In genomic region chr5:136953440-136953951, GRCm38 (mm10) we compare ENCODE assay signal across 8 mouse cellular contexts. TPM values are rescaled to one million over a fixed set of nuclear protein-coding genes. Genes with fewer than 3 reads are reported as not detected.
DNase-seq lines count a peak whose midpoint lies in the region; ATAC-seq and TF ChIP-seq lines count a peak whose summit lies in the region.

No protein-coding gene starts in this region.

- H3K27me3 ChIP-seq in intestine, postnatal 0 days (replicated peaks; ENCODE audit: control insufficient read depth, insufficient read depth, low read length) = no peaks in the 10 kb centered on the region
- no peaks in the 10 kb centered on the region for H3K27me3 ChIP-seq in liver, embryonic 13.5 days

- peak overlapping the region; percentile 75 for H3K4me3 ChIP-seq in intestine, postnatal 0 days (ENCODE audit: low read depth, low read length)
- H3K4me3 ChIP-seq in liver, embryonic 13.5 days (replicated peaks) = peak overlapping the region; percentile 78

- under 1% methylated on average over 12 of the region's 12 CpGs for WGBS in intestine, postnatal 0 days
- 2% methylated on average over 12 of the region's 12 CpGs for WGBS in liver, embryonic 13.5 days (ENCODE audit: insufficient replicate concordance)

- ATAC-seq in intestine, postnatal 0 days = peak; percentile 15
- no peak for ATAC-seq in liver, embryonic 13.5 days (ENCODE audit: low read depth)

- H3K36me3 ChIP-seq in intestine, postnatal 0 days (ENCODE audit: control insufficient read depth, insufficient read depth) = no peaks in the 10 kb centered on the region
- peaks cover 3% of the 10 kb centered on the region; the same call in 1 of the 2 replicates for H3K36me3 ChIP-seq in liver, embryonic 13.5 days

- peak; percentile 46 to 51 for DNase-seq in left cerebral cortex, postnatal 14 days (ENCODE audit: low spot score in 2 of 2)
- DNase-seq in left cerebral cortex, adult 11 months (ENCODE audit: low spot score) = no peak
- peak; percentile 42 for DNase-seq in brain, embryonic 14.5 days (ENCODE audit: low read depth)
- peak; percentile 46 for DNase-seq in gastrocnemius, postnatal 25 days
- no peak for DNase-seq in liver, embryonic 13.5 days
- peak; percentile 19 for DNase-seq in naive thymus-derived CD4-positive, alpha-beta T cell, adult 2 months (ENCODE audit: low read depth)
- no peak for DNase-seq in natural killer cell, adult 2 months (ENCODE audit: low spot score in 2 of 2)

- H3K4me2 ChIP-seq in intestine, postnatal 0 days (replicated peaks; ENCODE audit: low read depth) = peak overlapping the region; percentile 68
- H3K4me2 ChIP-seq in liver, embryonic 13.5 days = peak overlapping the region; percentile 81

- H3K4me1 ChIP-seq in intestine, postnatal 0 days (replicated peaks; ENCODE audit: control insufficient read depth, insufficient read depth, low read length) = 0 out of 2 replicates have a peak, but pooled peaks cover 5% of the 10 kb centered on the region
- H3K4me1 ChIP-seq in liver, embryonic 13.5 days (replicated peaks) = peaks cover 35% of the 10 kb centered on the region

- intact Hi-C loops in left cerebral cortex, postnatal 14 days (cut with DNase I) = no loop called here

- no peak for TF ChIP-seq CTCF in brain, embryonic 14.5 days (IDR thresholded peaks at IDR 0.05; ENCODE audit: borderline replicate concordance, extremely low read depth, insufficient read depth, insufficient read length)
- no peak for TF ChIP-seq CTCF in intestine, postnatal 0 days (IDR thresholded peaks at IDR 0.05; ENCODE audit: low read depth)

- H3K9ac ChIP-seq in intestine, postnatal 0 days (ENCODE audit: low read depth, low read length) = peak overlapping the region; percentile 70
- peak overlapping the region; percentile 74 for H3K9ac ChIP-seq in liver, embryonic 13.5 days

- H3K27ac ChIP-seq in intestine, postnatal 0 days (ENCODE audit: low read depth, low read length) = peak overlapping the region; percentile 66; the same call in 1 of the 2 replicates
- H3K27ac ChIP-seq in liver, embryonic 13.5 days = peak overlapping the region; percentile 58

- no peaks in the 10 kb centered on the region for H3K9me3 ChIP-seq in intestine, postnatal 0 days (ENCODE audit: control insufficient read depth)
- H3K9me3 ChIP-seq in liver, embryonic 13.5 days (replicated peaks) = no peaks in the 10 kb centered on the region

- no peak for TF ChIP-seq POLR2A in brain, embryonic 14.5 days (IDR thresholded peaks at IDR 0.05; ENCODE audit: borderline replicate concordance, extremely low read depth, insufficient read depth, insufficient read length, poor library complexity, severe bottlenecking)

RNA-seq across cellular contexts. Expression of gene Fis1, which starts 0.4 kb away (rescaled TPM):
- 100 to 1,000 TPM; 233 to 242 TPM for total RNA-seq in left cerebral cortex, postnatal 14 days (2021)
- polyA plus RNA-seq in brain, embryonic 14.5 days (2012; rRNA removed) = 316 and 348 TPM in 2 replicates
- 100 to 1,000 TPM; 159 to 164 TPM for total RNA-seq in gastrocnemius, postnatal 25 days (2021)
- polyA plus RNA-seq in intestine, postnatal 0 days (2015; fragmentation: Nextera tagmentation; extraction: Ambion mirVana) = 318 and 324 TPM in 2 replicates
- 190 and 196 TPM in 2 replicates for polyA plus RNA-seq in liver, embryonic 13.5 days (2015; fragmentation: Nextera tagmentation; extraction: Ambion mirVana)

RNA-seq across cellular contexts. Expression of gene Cldn15, which starts 12.9 kb away (rescaled TPM):
- total RNA-seq in left cerebral cortex, postnatal 14 days (2021) = under 1 TPM in 1 of 2 experiments, not detected in 1; 0.17 TPM
- polyA plus RNA-seq in brain, embryonic 14.5 days (2012; rRNA removed) = 0.53 and 0.63 TPM in 2 replicates
- total RNA-seq in gastrocnemius, postnatal 25 days (2021) = 1 to 10 TPM in 1 of 2 experiments, under 1 TPM in 1; 0.67 to 3.3 TPM
- polyA plus RNA-seq in intestine, postnatal 0 days (2015; fragmentation: Nextera tagmentation; extraction: Ambion mirVana) = 29.5 and 31.2 TPM in 2 replicates
- polyA plus RNA-seq in liver, embryonic 13.5 days (2015; fragmentation: Nextera tagmentation; extraction: Ambion mirVana) = 2.3 and 3.0 TPM in 2 replicates

RNA-seq across cellular contexts. Expression of gene Plod3, which starts 33.3 kb away (rescaled TPM):
- total RNA-seq in left cerebral cortex, postnatal 14 days (2021) = 10 to 100 TPM; 32.2 to 36.5 TPM
- polyA plus RNA-seq in brain, embryonic 14.5 days (2012; rRNA removed) = 75.0 and 81.7 TPM in 2 replicates
- total RNA-seq in gastrocnemius, postnatal 25 days (2021) = 10 to 100 TPM; 20.9 to 23.6 TPM
- 11.1 and 11.8 TPM in 2 replicates for polyA plus RNA-seq in intestine, postnatal 0 days (2015; fragmentation: Nextera tagmentation; extraction: Ambion mirVana)
- polyA plus RNA-seq in liver, embryonic 13.5 days (2015; fragmentation: Nextera tagmentation; extraction: Ambion mirVana) = 12.8 and 13.7 TPM in 2 replicates

RNA-seq across cellular contexts. Expression of gene Znhit1, which starts 34.3 kb away (rescaled TPM):
- 10 to 100 TPM; 79.0 to 82.7 TPM for total RNA-seq in left cerebral cortex, postnatal 14 days (2021)
- polyA plus RNA-seq in brain, embryonic 14.5 days (2012; rRNA removed) = 89.0 and 104 TPM in 2 replicates
- 10 to 100 TPM; 61.4 to 70.4 TPM for total RNA-seq in gastrocnemius, postnatal 25 days (2021)
- 84.6 and 91.1 TPM in 2 replicates for polyA plus RNA-seq in intestine, postnatal 0 days (2015; fragmentation: Nextera tagmentation; extraction: Ambion mirVana)
- 57.8 and 61.7 TPM in 2 replicates for polyA plus RNA-seq in liver, embryonic 13.5 days (2015; fragmentation: Nextera tagmentation; extraction: Ambion mirVana)

RNA-seq across cellular contexts. Expression of gene Ift22, which starts 45.5 kb away (rescaled TPM):
- total RNA-seq in left cerebral cortex, postnatal 14 days (2021) = 100 to 1,000 TPM in 1 of 2 experiments, 10 to 100 TPM in 1; 98.1 to 110 TPM
- polyA plus RNA-seq in brain, embryonic 14.5 days (2012; rRNA removed) = 56.2 and 58.2 TPM in 2 replicates
- total RNA-seq in gastrocnemius, postnatal 25 days (2021) = 1 to 10 TPM; 5.6 to 6.9 TPM
- polyA plus RNA-seq in intestine, postnatal 0 days (2015; fragmentation: Nextera tagmentation; extraction: Ambion mirVana) = 24.7 and 25.2 TPM in 2 replicates
- polyA plus RNA-seq in liver, embryonic 13.5 days (2015; fragmentation: Nextera tagmentation; extraction: Ambion mirVana) = 13.3 and 13.7 TPM in 2 replicates

Comparison
In these comparisons a context has a peak if more than half of its experiments do, and no peak if none do; other contexts are left out.
1. DNase-seq: peak in left cerebral cortex, postnatal 14 days (2 of 2), brain, embryonic 14.5 days (single experiment), gastrocnemius, postnatal 25 days (single experiment) and naive thymus-derived CD4-positive, alpha-beta T cell, adult 2 months (single experiment); none in left cerebral cortex, adult 11 months (single experiment), liver, embryonic 13.5 days (single experiment) and natural killer cell, adult 2 months (0 of 2).